Mouse (Mus musculus) lung, embryonic 14.5 days (tissue): ENCODE measurements around the gene Gpc6. TPM values are rescaled to one million over a fixed set of nuclear protein-coding genes. Genes with fewer than 3 reads are reported as not detected.
A peak's percentile ranks its signal among the peaks of the same experiment; 100 is the strongest.

Experiments used
- ATAC-seq: fragments of 200-750 bp; cut with Nextera tagmentation; 2 replicates; pipeline ENCODE4 v1.8.0; 2017; ENCODE audit warnings: mild to moderate bottlenecking, moderate TSS enrichment, moderate library complexity; ENCODE audit not compliant: insufficient read depth
- DNase-seq: peaks from one replicate; pipeline ENCODE4 v3.0.0-alpha.2; 2015
- H3K27ac ChIP-seq: fragments of 300-500 bp; sonication (generic); 2 replicates; pipeline ENCODE4 v1.5.1; 2014; ENCODE audit warnings: low read depth, mild to moderate bottlenecking, moderate library complexity
- H3K27me3 ChIP-seq: fragments of 300-500 bp; sonication (generic); 2 replicates; pipeline ENCODE4 v1.6.1; 2014; ENCODE audit warnings: low read length, control low read depth; ENCODE audit not compliant: insufficient read depth
- H3K36me3 ChIP-seq: fragments of 300-500 bp; sonication (generic); 2 replicates; pipeline ENCODE4 v1.6.1; 2014; ENCODE audit warnings: control low read depth; ENCODE audit not compliant: insufficient read depth
- H3K4me1 ChIP-seq: fragments of 300-500 bp; sonication (generic); 2 replicates; pipeline ENCODE4 v1.6.1; 2014; ENCODE audit warnings: antibody characterized with exemption, control low read depth; ENCODE audit not compliant: insufficient read depth
- H3K4me2 ChIP-seq: fragments of 300-500 bp; sonication (generic); 2 replicates; pipeline ENCODE4 v1.6.1; 2014; ENCODE audit warnings: mild to moderate bottlenecking
- H3K4me3 ChIP-seq: fragments of 300-500 bp; sonication (generic); 2 replicates; pipeline ENCODE4 v1.5.1; 2014; ENCODE audit warnings: low read depth, low read length
- H3K9ac ChIP-seq: fragments of 300-500 bp; sonication (generic); 2 replicates; pipeline ENCODE4 v1.6.1; 2014
- H3K9me3 ChIP-seq: fragments of 300-500 bp; sonication (generic); 2 replicates; pipeline ENCODE4 v1.6.1; 2016; ENCODE audit warnings: low read depth, low read length, control low read depth
- CTCF ChIP-seq: IDR thresholded peaks from 2 replicates; pipeline ENCODE4 v1.5.1; 2016; ENCODE audit warnings: antibody characterized with exemption, low read depth
- WGBS: fragments of 180-500 bp; shearing (Covaris S2); extraction: QIAGEN DNeasy Blood & Tissue Kit; methylation state at CpG from one replicate; pipeline ENCODE4 v1.1.7; 2014; 5-methylcytosine and 5-hydroxymethylcytosine counted together
- polyA plus RNA-seq: library from polyadenylated mRNA; unstranded; fragments of >200 nt; fragmentation: Nextera tagmentation; extraction: Ambion mirVana; gene quantifications from 2 replicates; pipeline ENCODE4 v1.2.1, GENCODE M21; 2014

Gene Gpc6
- polyA plus RNA-seq, 1 experiment from 2014 or later, result 38.9 TPM

DNA sequence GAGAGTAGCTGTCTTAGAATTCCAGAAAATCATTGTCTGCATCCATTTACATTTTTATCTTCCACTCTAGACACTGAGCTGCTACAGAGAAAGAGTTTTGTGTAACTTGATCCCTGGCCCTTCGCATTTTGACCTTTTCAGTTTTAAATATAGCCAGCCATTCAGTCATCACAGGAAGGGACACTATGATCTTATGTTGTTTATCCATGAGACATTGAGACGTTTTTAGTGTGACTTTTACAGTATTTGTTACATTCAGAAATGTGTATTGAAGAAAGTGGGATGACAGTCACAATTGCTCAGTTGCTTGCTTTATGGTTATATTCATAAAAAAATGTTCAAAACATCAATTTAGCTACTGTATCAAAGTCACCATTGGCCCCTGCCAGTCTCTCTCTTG is 130.0 kb downstream of the Gpc6 start:
- no peak overlapping the region for H3K4me2 ChIP-seq
- TF ChIP-seq CTCF, result no peak
- DNase-seq (peak; percentile 16), ATAC-seq (no peak)
- 30% methylated on average over 2 of the region's 2 CpGs for WGBS
- H3K9ac ChIP-seq, result no peak overlapping the region
- H3K9me3 ChIP-seq, result no peaks in the 10 kb centered on the region
- H3K4me3 ChIP-seq, result no peak overlapping the region
- H3K27me3 ChIP-seq, result no peaks in the 10 kb centered on the region
- H3K27ac ChIP-seq, result no peak overlapping the region
- no peaks in the 10 kb centered on the region for H3K4me1 ChIP-seq
- no peaks in the 10 kb centered on the region for H3K36me3 ChIP-seq

DNA sequence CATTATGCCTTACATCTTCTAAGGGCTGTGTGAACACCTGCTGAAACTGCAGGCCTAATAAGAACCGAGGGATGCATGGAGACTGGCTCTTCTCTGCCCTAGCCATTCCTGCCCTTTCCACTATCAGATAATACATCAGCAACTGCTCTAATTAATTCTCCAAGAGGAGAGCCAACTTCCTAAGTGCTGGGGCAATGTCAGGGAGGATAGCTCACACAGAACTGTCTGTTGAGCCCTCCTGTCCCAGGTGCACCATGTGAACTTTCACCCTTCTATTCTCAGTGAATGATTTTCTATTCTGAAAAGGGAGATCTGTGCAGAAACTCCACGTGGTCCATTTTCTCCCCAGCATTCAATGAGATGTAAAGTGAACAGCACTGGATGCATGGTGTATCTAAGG is 136.0 kb downstream of the Gpc6 start:
- DNase-seq (no peak), ATAC-seq (no peak)
- H3K9me3 ChIP-seq, result no peaks in the 10 kb centered on the region
- H3K27me3 ChIP-seq, result no peaks in the 10 kb centered on the region
- no peaks in the 10 kb centered on the region for H3K4me1 ChIP-seq
- no peak overlapping the region for H3K4me3 ChIP-seq
- no peak overlapping the region for H3K27ac ChIP-seq
- H3K4me2 ChIP-seq, result no peak overlapping the region
- WGBS, result 63% methylated on average over 2 of the region's 2 CpGs
- H3K9ac ChIP-seq, result no peak overlapping the region
- H3K36me3 ChIP-seq, result no peaks in the 10 kb centered on the region
- TF ChIP-seq CTCF, result no peak

DNA sequence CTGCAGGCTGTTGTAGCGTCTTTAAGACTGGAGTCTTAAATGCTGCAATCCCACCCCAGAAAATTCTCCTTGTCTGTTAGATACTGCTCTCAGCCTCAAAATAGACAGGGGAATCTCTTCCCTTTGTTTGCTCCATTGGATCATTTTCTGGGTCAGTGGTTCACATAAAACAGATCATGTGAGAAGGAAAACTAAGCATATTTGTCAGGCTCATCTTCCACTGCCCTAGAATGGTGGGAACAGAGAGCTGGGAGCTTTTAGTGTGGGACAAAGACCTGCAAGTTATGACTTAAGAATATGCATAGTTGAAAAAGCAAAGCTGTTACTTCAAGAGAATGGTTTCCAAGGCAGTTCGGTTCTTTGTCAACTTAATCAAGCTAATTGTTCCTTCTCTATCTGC is 136.4 kb downstream of the Gpc6 start:
- 81% methylated on average over 2 of the region's 2 CpGs for WGBS
- Histone ChIP-seq H3K4me1 (no peaks in the 10 kb centered on the region), H3K4me2 (no peak overlapping the region), H3K4me3 (no peak overlapping the region), H3K36me3 (no peaks in the 10 kb centered on the region), H3K9ac (no peak overlapping the region), H3K27me3 (no peaks in the 10 kb centered on the region), H3K9me3 (no peaks in the 10 kb centered on the region), H3K27ac (no peak overlapping the region)
- DNase-seq, result no peak
- ATAC-seq, result no peak
- no peak for TF ChIP-seq CTCF

DNA sequence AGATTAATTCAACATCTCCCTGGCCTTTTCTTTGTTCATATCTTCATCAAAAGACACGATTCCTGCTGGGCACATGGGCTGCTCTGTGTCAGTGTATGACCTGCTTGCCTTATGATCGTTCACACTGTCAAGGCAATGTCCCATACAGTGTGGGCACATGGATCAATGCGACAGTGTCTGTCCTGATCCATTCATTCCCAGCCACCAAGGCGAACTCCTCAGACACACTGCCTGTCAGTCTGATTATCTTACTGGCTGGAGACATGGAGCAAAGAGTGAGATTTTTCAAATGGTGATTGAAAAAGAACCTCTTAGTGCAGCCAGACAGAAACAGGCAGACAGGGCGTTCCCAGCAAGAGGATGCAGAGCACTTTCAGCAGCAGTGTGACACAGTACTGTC is 143.1 kb downstream of the Gpc6 start:
- H3K27me3 ChIP-seq, result no peaks in the 10 kb centered on the region
- no peak for TF ChIP-seq CTCF
- no peak for DNase-seq
- no peak overlapping the region for H3K4me2 ChIP-seq
- no peaks in the 10 kb centered on the region for H3K9me3 ChIP-seq
- H3K4me3 ChIP-seq, result no peak overlapping the region
- WGBS, result 63% methylated on average over 5 of the region's 5 CpGs
- H3K36me3 ChIP-seq, result no peaks in the 10 kb centered on the region
- H3K9ac ChIP-seq, result no peak overlapping the region
- H3K27ac ChIP-seq, result no peak overlapping the region
- no peaks in the 10 kb centered on the region for H3K4me1 ChIP-seq
- no peak for ATAC-seq

DNA sequence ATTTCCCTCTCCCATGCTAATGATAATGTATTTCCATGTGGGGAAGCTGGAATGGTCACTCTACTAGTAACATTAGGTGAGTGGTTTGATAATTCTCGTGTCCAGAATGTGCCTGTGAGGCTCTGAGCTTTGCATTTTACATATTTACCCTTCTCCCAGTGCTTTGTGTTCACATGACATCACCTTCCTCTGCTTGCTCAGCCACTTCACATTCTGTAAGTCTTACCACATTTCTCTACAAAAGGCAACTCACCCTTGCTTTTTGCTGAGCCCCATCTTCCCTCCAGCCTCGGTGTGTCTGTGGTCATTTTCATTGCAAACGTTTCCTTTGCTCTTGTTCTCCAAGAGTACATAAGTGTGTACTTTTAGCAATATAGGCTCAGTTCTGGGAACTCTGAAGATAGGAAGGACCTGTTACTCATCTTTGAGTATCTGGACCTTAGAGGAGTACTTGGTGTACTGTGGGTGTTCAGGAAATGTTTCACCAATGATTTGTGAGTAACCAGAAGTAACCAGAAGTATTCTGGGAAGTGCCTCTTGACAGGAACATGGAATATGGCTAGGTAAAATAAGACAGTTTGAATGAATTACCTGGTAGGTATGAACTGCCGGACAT is 145.5 kb downstream of the Gpc6 start:
- H3K4me3 ChIP-seq, result no peak overlapping the region
- H3K4me2 ChIP-seq, result no peak overlapping the region
- ATAC-seq (peak; percentile 62; the same call in 1 of the 2 replicates), DNase-seq (peak; percentile 13)
- H3K36me3 ChIP-seq, result no peaks in the 10 kb centered on the region
- H3K4me1 ChIP-seq, result no peaks in the 10 kb centered on the region
- no peaks in the 10 kb centered on the region for H3K9me3 ChIP-seq
- no peak for TF ChIP-seq CTCF
- H3K27ac ChIP-seq, result no peak overlapping the region
- WGBS, result 70% methylated on average over 4 of the region's 4 CpGs
- no peak overlapping the region for H3K9ac ChIP-seq
- H3K27me3 ChIP-seq, result no peaks in the 10 kb centered on the region

DNA sequence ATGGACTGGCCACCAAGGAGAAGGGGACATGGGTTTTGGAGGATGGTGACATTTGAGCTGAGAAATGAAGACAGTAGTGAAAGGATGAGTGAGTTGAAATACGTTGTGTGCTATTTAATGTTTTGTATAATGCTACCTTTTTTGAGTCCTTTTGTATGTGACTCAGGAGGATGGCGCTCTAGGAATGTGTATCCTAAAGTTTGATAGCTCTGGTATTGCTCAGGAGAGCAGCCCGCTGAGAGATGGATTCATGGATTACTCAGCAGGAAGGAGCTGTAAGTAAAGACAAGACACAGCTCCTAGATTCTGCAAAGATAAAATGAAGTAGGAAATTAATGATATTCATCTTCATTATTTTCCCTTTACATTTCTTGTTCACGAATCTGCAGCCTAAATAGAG is 168.5 kb downstream of the Gpc6 start:
- Histone ChIP-seq H3K9me3 (no peaks in the 10 kb centered on the region), H3K27me3 (no peaks in the 10 kb centered on the region), H3K4me2 (no peak overlapping the region), H3K4me1 (no peaks in the 10 kb centered on the region), H3K27ac (no peak overlapping the region), H3K36me3 (no peaks in the 10 kb centered on the region), H3K4me3 (no peak overlapping the region), H3K9ac (no peak overlapping the region)
- TF ChIP-seq CTCF, result no peak
- WGBS, result 72% methylated on average over 4 of the region's 4 CpGs
- ATAC-seq, result no peak
- DNase-seq, result no peak

DNA sequence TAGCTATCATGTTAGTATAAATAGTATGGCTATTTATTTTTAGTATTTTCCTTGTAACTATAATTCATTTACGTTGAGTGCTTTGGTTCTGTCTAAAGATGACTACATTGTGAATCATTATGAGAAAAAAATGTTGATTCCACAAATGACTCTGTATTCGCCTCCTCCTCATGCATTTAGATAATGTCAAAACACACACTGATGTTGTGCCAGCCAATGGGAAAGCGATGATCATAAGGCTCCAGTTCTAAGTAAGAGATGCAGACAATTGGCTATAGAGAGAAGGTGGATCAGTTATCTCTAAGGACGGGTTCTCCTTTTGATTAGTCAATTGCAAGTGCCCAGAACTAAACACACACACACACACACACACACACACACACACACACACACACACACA is 181.8 kb downstream of the Gpc6 start:
- Histone ChIP-seq H3K4me1 (no peaks in the 10 kb centered on the region), H3K9ac (no peak overlapping the region), H3K4me2 (no peak overlapping the region), H3K27me3 (no peaks in the 10 kb centered on the region), H3K9me3 (no peaks in the 10 kb centered on the region), H3K36me3 (no peaks in the 10 kb centered on the region), H3K4me3 (no peak overlapping the region), H3K27ac (no peak overlapping the region)
- ATAC-seq (no peak), DNase-seq (no peak)
- TF ChIP-seq CTCF, result no peak
- 85% methylated on average over 4 of the region's 4 CpGs for WGBS

DNA sequence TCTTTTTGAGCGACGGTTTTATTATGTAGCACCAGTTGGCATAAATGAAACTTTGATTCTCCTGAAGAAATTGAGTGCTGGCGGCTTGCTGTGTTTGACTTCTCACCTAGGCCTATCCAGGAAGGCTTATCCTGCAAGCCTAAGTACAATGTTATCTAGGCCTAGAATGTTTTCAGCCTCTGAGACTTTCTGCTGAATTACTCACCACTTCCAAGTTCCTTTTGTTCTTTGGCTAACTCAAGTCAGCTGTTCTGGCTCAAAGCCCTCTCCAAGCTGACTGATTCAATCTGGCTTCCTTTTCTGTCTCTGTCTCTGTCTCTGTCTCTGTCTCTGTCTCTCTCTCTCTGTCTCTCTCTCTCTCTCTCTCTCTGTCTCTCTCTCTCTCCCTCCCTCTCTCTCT is 188.0 kb downstream of the Gpc6 start:
- Histone ChIP-seq H3K27ac (no peak overlapping the region), H3K9me3 (no peaks in the 10 kb centered on the region), H3K9ac (no peak overlapping the region), H3K4me2 (no peak overlapping the region), H3K4me1 (no peaks in the 10 kb centered on the region), H3K4me3 (no peak overlapping the region), H3K27me3 (no peaks in the 10 kb centered on the region), H3K36me3 (no peaks in the 10 kb centered on the region)
- peak; percentile 19 for DNase-seq
- TF ChIP-seq CTCF, result no peak
- 83% methylated on average over 3 of the region's 3 CpGs for WGBS
- ATAC-seq, result no peak
